Mouse (Mus musculus) frontal cortex, postnatal 10 days (tissue): ENCODE data around the gene Lsm2.
"Not testable (repeated sequence)": the region's sequence is repeated elsewhere in the genome, so short reads cannot be mapped to it uniquely, and the experiment has no call there.

ENCODE experiments used
- DNase-seq, 2 experiments: peaks; one replicate each; pipeline ENCODE4 v3.0.0; 2022; ENCODE audit warnings: low spot score in 2 of 2, mixed read lengths in 1 of 2

Lsm2 gene

GRCm38 (mm10) chr17:35031272-35031671, 49.6 kb downstream of the Lsm2 start:
- no peak for DNase-seq

- no peak for DNase-seq
Observed at GRCm38 (mm10) chr17:35031880-35032279, 50.2 kb downstream of the Lsm2 start.

- no peak for DNase-seq
Observed at GRCm38 (mm10) chr17:35032323-35032870, 50.7 kb downstream of the Lsm2 start.

GRCm38 (mm10) chr17:35033703-35034102, 52.0 kb downstream of the Lsm2 start:
- not testable (repeated sequence) for DNase-seq

GRCm38 (mm10) chr17:35034896-35035295, 53.2 kb downstream of the Lsm2 start:
- DNase-seq, result no peak
